Mouse (Mus musculus): ENCODE results near the gene Zfp879. TPM values are rescaled to one million over a fixed set of nuclear protein-coding genes. Genes with fewer than 3 reads are reported as not detected.
A peak's percentile ranks its signal among the peaks of the same experiment; 100 is the strongest.

The Zfp879 gene
- total RNA-seq (2021) (under 1 TPM; 0.69 to 0.93 TPM), polyA plus RNA-seq (2012; rRNA removed) (0.03 and 0.10 TPM in 2 replicates)
- long read RNA-seq, result 0 reads

- DNase-seq, result peak; percentile 91
Measured at GRCm38 (mm10) chr11:50841023-50841735, at the start of gene Zfp879. TSS of gene Zfp879 (minus strand) at chr11:50841552.

- peak; percentile 95 for DNase-seq
Measured at GRCm38 (mm10) chr11:50887390-50888128, 46.2 kb upstream of the Zfp879 start, which contains the start of gene Zfp454. TSS of gene Zfp454 (minus strand) at chr11:50887651.

GRCm38 (mm10) chr11:50886933-50887293 lies 45.6 kb upstream of the Zfp879 start:
- no peak for DNase-seq

GRCm38 (mm10) chr11:50886231-50886932 lies 45.0 kb upstream of the Zfp879 start:
- peak; percentile 86 for DNase-seq

- DNase-seq, result no peak
Measured at GRCm38 (mm10) chr11:50883756-50884155, 42.4 kb upstream of the Zfp879 start.

GRCm38 (mm10) chr11:50878641-50879040 lies 37.3 kb upstream of the Zfp879 start:
- DNase-seq, result no peak

- peak; percentile 37 for DNase-seq
Measured at GRCm38 (mm10) chr11:50850989-50851601, 9.7 kb upstream of the Zfp879 start.

- no peak for DNase-seq
Measured at GRCm38 (mm10) chr11:50850177-50850735, 8.9 kb upstream of the Zfp879 start, which contains the start of gene Grm6. TSS of gene Grm6 (plus strand) at chr11:50850685.

- no peak for DNase-seq
Measured at GRCm38 (mm10) chr11:50849310-50849709, 8.0 kb upstream of the Zfp879 start.

- peak; percentile 27 for DNase-seq
Measured at GRCm38 (mm10) chr11:50848520-50849137, 7.3 kb upstream of the Zfp879 start.

- DNase-seq, result no peak
Measured at GRCm38 (mm10) chr11:50847047-50847446, 5.7 kb upstream of the Zfp879 start.

GRCm38 (mm10) chr11:50845951-50846350 lies 4.6 kb upstream of the Zfp879 start:
- peak; percentile 15 for DNase-seq

- DNase-seq, result no peak
Measured at GRCm38 (mm10) chr11:50835727-50836126, 5.6 kb downstream of the Zfp879 start.

GRCm38 (mm10) chr11:50827010-50827953 lies 14.1 kb downstream of the Zfp879 start, which contains the start of gene Zfp354c:
TSS of gene Zfp354c (minus strand) at chr11:50827724.
- peak; percentile 89 for DNase-seq

GRCm38 (mm10) chr11:50826214-50826613 lies 15.1 kb downstream of the Zfp879 start:
- DNase-seq, result no peak

GRCm38 (mm10) chr11:50814233-50814632 lies 27.1 kb downstream of the Zfp879 start:
- DNase-seq, result no peak

- DNase-seq, result no peak
Measured at GRCm38 (mm10) chr11:50798836-50799235, 42.5 kb downstream of the Zfp879 start.

GRCm38 (mm10) chr11:50797674-50798073 lies 43.7 kb downstream of the Zfp879 start:
- DNase-seq, result no peak

Data from adrenal gland, adult 2 months (tissue).